Mouse (Mus musculus): ENCODE data around the gene Hist1h4c. TPM values are rescaled to one million over a fixed set of nuclear protein-coding genes. Genes with fewer than 3 reads are reported as not detected.
A peak's percentile ranks its signal among the peaks of the same experiment; 100 is the strongest.

The Hist1h4c gene
- polyA plus RNA-seq, 1 experiment from 2014 or later = 2.4 TPM

GRCm38 (mm10) chr13:23740256-23740840 is 42.1 kb upstream of the Hist1h4c start:
- no peak for ATAC-seq (ENCODE audit: extremely low read depth, insufficient number of reproducible peaks, low FRiP score, low TSS enrichment)
- Histone ChIP-seq H3K4me3 (peak overlapping the region; percentile 74), H3K9ac (peak overlapping the region; percentile 98), H3K36me3 (no peaks in the 10 kb centered on the region), H3K27me3 (replicated peaks) (no peaks in the 10 kb centered on the region), H3K4me1 (peaks cover 32% of the 10 kb centered on the region), H3K27ac (replicated peaks) (peak overlapping the region; percentile 100), H3K4me2 (peak overlapping the region; percentile 98), H3K9me3 (no peaks in the 10 kb centered on the region)
- WGBS = 29% methylated on average over 13 of the region's 13 CpGs

DNA sequence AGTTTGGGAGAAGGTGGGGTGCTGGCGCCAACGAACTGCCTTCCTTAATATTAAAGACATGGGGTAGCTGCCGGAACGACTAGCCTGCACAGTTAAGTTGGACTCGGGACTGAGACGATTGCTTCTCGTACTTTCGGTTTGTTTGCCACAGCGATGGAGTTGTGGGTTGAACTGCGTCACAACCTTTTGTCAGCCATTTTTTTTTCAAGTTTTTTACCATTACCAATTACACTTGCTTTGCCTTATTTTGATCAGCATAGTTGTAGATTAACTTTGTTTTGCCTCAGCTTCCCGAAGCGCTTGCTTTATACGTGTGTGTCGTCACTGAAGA is 41.6 kb upstream of the Hist1h4c start:
- under 1% methylated on average over 14 of the region's 14 CpGs for WGBS
- ATAC-seq (ENCODE audit: extremely low read depth, insufficient number of reproducible peaks, low FRiP score, low TSS enrichment) = no peak
- no peaks in the 10 kb centered on the region for H3K27me3 ChIP-seq (replicated peaks)

DNA sequence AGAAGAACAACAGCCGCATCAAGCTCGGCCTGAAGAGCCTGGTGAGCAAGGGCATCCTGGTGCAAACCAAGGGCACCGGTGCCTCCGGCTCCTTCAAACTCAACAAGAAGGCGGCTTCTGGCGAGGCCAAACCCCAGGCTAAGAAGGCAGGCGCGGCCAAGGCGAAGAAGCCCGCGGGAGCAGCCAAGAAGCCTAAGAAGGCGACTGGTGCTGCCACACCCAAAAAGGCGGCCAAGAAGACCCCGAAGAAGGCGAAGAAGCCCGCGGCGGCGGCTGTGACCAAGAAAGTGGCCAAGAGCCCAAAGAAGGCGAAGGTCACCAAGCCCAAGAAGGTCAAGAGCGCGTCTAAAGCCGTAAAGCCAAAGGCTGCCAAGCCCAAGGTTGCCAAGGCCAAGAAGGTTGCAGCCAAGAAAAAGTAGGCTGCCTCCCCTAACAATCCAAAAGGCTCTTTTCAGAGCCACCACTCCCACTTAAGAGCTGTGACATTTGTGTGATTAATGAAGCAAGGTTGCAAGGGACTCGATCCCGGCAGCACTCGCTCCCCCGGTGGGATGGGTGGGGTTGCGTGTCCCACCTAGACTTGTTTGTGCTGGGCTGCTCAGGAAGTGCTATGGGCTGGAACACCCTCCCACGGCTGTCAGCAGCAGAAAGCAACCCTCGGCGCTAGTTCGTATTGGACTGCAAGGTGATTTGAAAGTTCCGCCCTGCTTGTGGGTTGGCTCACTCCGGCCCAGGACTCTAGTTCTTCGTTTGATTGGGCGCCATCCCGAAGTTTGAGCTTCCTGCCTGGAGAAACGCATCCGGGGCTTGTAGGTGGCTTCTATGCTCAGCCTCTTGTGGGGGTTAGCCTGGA is 41.0 kb upstream of the Hist1h4c start:
- ATAC-seq (ENCODE audit: extremely low read depth, insufficient number of reproducible peaks, low FRiP score, low TSS enrichment) = peak; percentile 79
- H3K36me3 ChIP-seq = no peaks in the 10 kb centered on the region
- H3K27me3 ChIP-seq (replicated peaks) = no peaks in the 10 kb centered on the region
- H3K4me1 ChIP-seq = peaks cover 28% of the 10 kb centered on the region
- peak overlapping the region; percentile 74 for H3K4me3 ChIP-seq
- H3K9me3 ChIP-seq = no peaks in the 10 kb centered on the region
- H3K4me2 ChIP-seq = peak overlapping the region; percentile 98
- H3K27ac ChIP-seq (replicated peaks) = peak overlapping the region; percentile 100
- WGBS = under 1% methylated on average over 39 of the region's 39 CpGs
- peak overlapping the region; percentile 98 for H3K9ac ChIP-seq

More for the DNA sequence above, 41.6 kb upstream of the Hist1h4c start:
- no peaks in the 10 kb centered on the region for H3K36me3 ChIP-seq
- peak overlapping the region; percentile 74 for H3K4me3 ChIP-seq
- H3K4me2 ChIP-seq = peak overlapping the region; percentile 98
- peak overlapping the region; percentile 100 for H3K27ac ChIP-seq (replicated peaks)
- H3K9me3 ChIP-seq = no peaks in the 10 kb centered on the region
- peaks cover 32% of the 10 kb centered on the region for H3K4me1 ChIP-seq
- H3K9ac ChIP-seq = peak overlapping the region; percentile 98

DNA sequence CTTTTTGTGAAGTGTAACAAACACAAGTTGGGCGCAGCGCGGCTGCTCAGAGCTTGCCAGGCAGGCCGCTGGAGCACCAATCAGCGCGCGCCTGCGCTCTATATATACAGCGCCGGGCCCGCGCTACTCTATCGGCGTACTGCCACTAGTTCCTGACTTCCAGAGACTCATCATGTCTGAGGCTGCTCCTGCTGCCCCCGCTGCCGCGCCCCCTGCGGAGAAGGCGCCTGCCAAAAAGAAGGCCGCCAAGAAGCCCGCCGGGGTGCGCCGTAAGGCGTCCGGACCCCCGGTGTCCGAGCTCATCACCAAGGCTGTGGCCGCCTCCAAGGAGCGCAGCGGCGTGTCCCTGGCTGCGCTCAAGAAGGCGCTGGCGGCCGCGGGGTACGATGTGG is 40.4 kb upstream of the Hist1h4c start, which contains the start of gene Hist1h1c:
Gene Hist1h1c (plus strand): TSS at position 132 of the 392 bp plus-strand sequence.
- peak; percentile 76 for ATAC-seq (ENCODE audit: extremely low read depth, insufficient number of reproducible peaks, low FRiP score, low TSS enrichment)
- H3K27me3 ChIP-seq (replicated peaks) = no peaks in the 10 kb centered on the region
- H3K9ac ChIP-seq = peak within 1 kb of the TSS; percentile 98
- H3K36me3 ChIP-seq = no peaks in the 10 kb centered on the region
- H3K4me1 ChIP-seq = peaks cover 23% of the 10 kb centered on the region
- no peaks in the 10 kb centered on the region for H3K9me3 ChIP-seq
- under 1% methylated on average over 38 of the region's 38 CpGs for WGBS
- peak within 1 kb of the TSS; percentile 100 for H3K27ac ChIP-seq (replicated peaks)
- peak within 1 kb of the TSS; percentile 98 for H3K4me2 ChIP-seq
- H3K4me3 ChIP-seq = peak within 1 kb of the TSS; percentile 74

- WGBS = 19% methylated on average over 4 of the region's 4 CpGs
- Histone ChIP-seq H3K9me3 (no peaks in the 10 kb centered on the region), H3K27me3 (replicated peaks) (no peaks in the 10 kb centered on the region), H3K27ac (replicated peaks) (peak overlapping the region; percentile 100), H3K4me2 (peak overlapping the region; percentile 98), H3K9ac (peak overlapping the region; percentile 98), H3K4me3 (peak overlapping the region; percentile 74), H3K4me1 (peaks cover 23% of the 10 kb centered on the region), H3K36me3 (no peaks in the 10 kb centered on the region)
- no peak for ATAC-seq (ENCODE audit: extremely low read depth, insufficient number of reproducible peaks, low FRiP score, low TSS enrichment)
Observed at GRCm38 (mm10) chr13:23738041-23738440, 39.8 kb upstream of the Hist1h4c start.

DNA sequence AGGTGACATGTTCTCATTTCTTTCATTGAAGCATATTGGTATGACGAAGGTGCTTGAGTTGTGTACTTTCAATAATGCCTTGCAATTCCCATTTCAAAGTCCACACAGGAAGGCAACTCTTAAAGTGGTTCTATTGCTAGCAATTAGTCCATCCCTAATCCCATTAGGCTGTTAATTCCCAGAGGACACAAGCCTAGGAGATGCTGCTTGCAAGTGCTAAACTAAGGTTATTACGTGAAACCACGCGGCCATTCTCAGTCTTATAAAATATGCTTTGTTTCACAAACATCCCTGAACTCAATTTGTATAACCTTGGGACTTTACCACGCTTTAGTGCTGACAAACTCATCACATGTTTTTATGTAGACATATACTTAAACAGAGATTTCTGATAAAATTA is 38.8 kb upstream of the Hist1h4c start:
- H3K27ac ChIP-seq (replicated peaks) = no peak overlapping the region
- no peaks in the 10 kb centered on the region for H3K27me3 ChIP-seq (replicated peaks)
- H3K4me3 ChIP-seq = no peak overlapping the region
- no peaks in the 10 kb centered on the region for H3K36me3 ChIP-seq
- no peak overlapping the region for H3K9ac ChIP-seq
- H3K4me1 ChIP-seq = peaks cover 19% of the 10 kb centered on the region
- no peak for ATAC-seq (ENCODE audit: extremely low read depth, insufficient number of reproducible peaks, low FRiP score, low TSS enrichment)
- H3K9me3 ChIP-seq = no peaks in the 10 kb centered on the region
- H3K4me2 ChIP-seq = no peak overlapping the region
- WGBS = 87% methylated on average over 5 of the region's 5 CpGs

GRCm38 (mm10) chr13:23732156-23732804 is 34.0 kb upstream of the Hist1h4c start:
- Histone ChIP-seq H3K4me2 (no peak overlapping the region), H3K9me3 (no peaks in the 10 kb centered on the region)
- ATAC-seq (ENCODE audit: extremely low read depth, insufficient number of reproducible peaks, low FRiP score, low TSS enrichment) = no peak

DNA sequence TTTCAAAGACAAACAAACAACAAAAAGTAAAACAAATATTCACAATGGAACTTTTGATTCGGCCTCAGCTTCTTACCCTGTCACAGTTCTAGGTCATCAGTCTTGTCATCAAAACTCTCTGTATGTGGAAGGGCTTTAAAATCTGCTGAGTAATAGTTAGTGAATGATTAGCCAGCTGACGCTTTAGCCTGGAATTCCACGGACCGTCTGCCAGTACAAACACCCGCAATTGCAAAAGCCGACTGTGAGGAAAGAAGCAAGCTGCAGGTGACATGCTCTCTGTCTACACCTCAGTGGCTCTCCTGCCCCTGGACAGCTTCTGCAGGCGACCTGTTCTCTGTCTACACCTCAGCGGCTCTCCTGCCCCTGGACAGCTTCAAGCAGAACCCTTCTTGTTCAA is 32.2 kb upstream of the Hist1h4c start:
- H3K9me3 ChIP-seq = no peaks in the 10 kb centered on the region
- 16% methylated on average over 8 of the region's 8 CpGs for WGBS
- H3K4me2 ChIP-seq = peak overlapping the region; percentile 36
- H3K9ac ChIP-seq = no peak overlapping the region
- no peak for ATAC-seq (ENCODE audit: extremely low read depth, insufficient number of reproducible peaks, low FRiP score, low TSS enrichment)
- H3K27me3 ChIP-seq (replicated peaks) = no peaks in the 10 kb centered on the region; the same call in 1 of the 2 replicates
- H3K36me3 ChIP-seq = no peaks in the 10 kb centered on the region
- no peak overlapping the region for H3K27ac ChIP-seq (replicated peaks)
- peaks cover 11% of the 10 kb centered on the region for H3K4me1 ChIP-seq
- H3K4me3 ChIP-seq = no peak overlapping the region

More at GRCm38 (mm10) chr13:23732156-23732804, 34.0 kb upstream of the Hist1h4c start:
- Histone ChIP-seq H3K4me1 (peaks cover 11% of the 10 kb centered on the region), H3K9ac (no peak overlapping the region), H3K27ac (replicated peaks) (no peak overlapping the region), H3K4me3 (no peak overlapping the region), H3K36me3 (no peaks in the 10 kb centered on the region), H3K27me3 (replicated peaks) (no peaks in the 10 kb centered on the region)
- 21% methylated on average over 8 of the region's 8 CpGs for WGBS

DNA sequence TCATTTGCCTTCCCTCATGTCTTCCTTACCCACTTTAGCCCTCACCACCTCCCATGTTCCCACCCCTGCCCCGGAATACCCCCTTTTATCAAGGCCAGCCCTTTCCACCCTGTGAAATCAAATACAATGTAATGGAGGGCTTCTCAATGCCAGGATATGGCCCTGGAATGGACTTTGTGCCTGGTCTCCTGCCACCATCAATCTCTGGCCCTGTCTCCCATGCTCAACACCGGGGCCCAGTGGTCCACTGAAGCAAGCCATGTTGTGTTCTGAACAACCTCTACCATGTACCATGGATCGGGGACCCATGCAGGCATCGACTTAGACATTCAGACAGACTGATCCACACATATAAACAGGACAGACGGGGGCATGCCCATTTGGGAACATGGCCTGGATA is 31.5 kb upstream of the Hist1h4c start:
- Histone ChIP-seq H3K27ac (replicated peaks) (no peak overlapping the region), H3K9me3 (no peaks in the 10 kb centered on the region), H3K36me3 (no peaks in the 10 kb centered on the region), H3K9ac (no peak overlapping the region), H3K4me2 (no peak overlapping the region), H3K4me3 (no peak overlapping the region), H3K4me1 (peaks cover 14% of the 10 kb centered on the region), H3K27me3 (replicated peaks) (no peaks in the 10 kb centered on the region; the same call in 1 of the 2 replicates)
- no peak for ATAC-seq (ENCODE audit: extremely low read depth, insufficient number of reproducible peaks, low FRiP score, low TSS enrichment)
- 83% methylated on average over 5 of the region's 5 CpGs for WGBS

DNA sequence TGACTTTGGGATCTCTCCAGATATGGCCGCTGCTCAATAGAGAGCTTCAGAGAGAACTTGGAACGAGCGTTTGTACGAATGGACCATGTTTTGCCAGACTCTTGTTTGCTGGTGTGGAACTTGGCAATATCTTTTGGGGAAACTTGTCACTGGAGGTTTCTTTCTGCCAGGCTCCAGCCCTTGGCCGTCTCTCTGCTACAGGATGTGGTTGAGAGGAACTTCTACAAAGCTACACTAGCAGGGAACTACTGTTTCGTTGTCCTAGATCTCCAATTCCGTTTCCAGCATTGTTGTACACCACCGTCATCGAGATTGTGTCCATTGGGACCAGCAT is 30.9 kb upstream of the Hist1h4c start:
- 86% methylated on average over 9 of the region's 9 CpGs for WGBS

GRCm38 (mm10) chr13:23728472-23729191 is 30.4 kb upstream of the Hist1h4c start:
- Histone ChIP-seq H3K9me3 (no peaks in the 10 kb centered on the region), H3K4me3 (no peak overlapping the region), H3K27me3 (replicated peaks) (no peaks in the 10 kb centered on the region; the same call in 1 of the 2 replicates), H3K27ac (replicated peaks) (no peak overlapping the region), H3K36me3 (no peaks in the 10 kb centered on the region), H3K4me2 (no peak overlapping the region), H3K4me1 (peaks cover 25% of the 10 kb centered on the region), H3K9ac (no peak overlapping the region)
- 68% methylated on average over 18 of the region's 18 CpGs for whole genome bisulfite sequencing
- no peak for ATAC-seq (ENCODE audit: extremely low read depth, insufficient number of reproducible peaks, low FRiP score, low TSS enrichment)

More for the DNA sequence above, 30.9 kb upstream of the Hist1h4c start:
- Histone ChIP-seq H3K27ac (replicated peaks) (no peak overlapping the region), H3K9ac (no peak overlapping the region), H3K9me3 (no peaks in the 10 kb centered on the region), H3K4me2 (no peak overlapping the region), H3K4me3 (no peak overlapping the region), H3K36me3 (no peaks in the 10 kb centered on the region), H3K4me1 (peaks cover 19% of the 10 kb centered on the region), H3K27me3 (replicated peaks) (no peaks in the 10 kb centered on the region; the same call in 1 of the 2 replicates)
- no peak for ATAC-seq (ENCODE audit: extremely low read depth, insufficient number of reproducible peaks, low FRiP score, low TSS enrichment)

Measured in heart, embryonic 13.5 days (tissue).